Mouse (Mus musculus): ENCODE measurements at regions not wholly inside any gene's neighbourhood (a gene's known extent, or its start where the extent isn't known, plus 50 kb on each side); places are given as distances from the start of the nearest gene placed in this dataset.
A peak's percentile ranks its signal among the peaks of the same experiment; 100 is the strongest.

DNA sequence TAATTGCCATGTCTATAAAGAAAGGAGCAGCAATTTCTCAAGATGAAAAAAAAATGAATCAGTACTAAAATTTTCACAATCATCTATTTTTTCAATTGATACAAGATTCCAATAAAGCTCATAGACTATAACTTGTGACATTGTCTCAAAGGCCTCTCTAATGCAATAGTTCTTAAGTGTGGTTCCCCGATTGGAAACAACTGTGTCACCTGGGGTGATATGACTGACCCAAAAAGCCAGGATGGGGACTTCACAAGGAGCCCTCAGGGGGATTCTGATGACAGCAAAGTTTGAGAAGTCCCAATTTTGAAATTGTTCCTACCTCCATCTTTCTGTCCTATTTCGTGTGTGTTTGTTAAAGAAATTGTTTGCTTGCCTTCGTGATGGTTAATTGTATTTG is 143.3 kb upstream of the Fndc3a start (continued):
- TF ChIP-seq MAFK (IDR thresholded peaks at IDR 0.05; ENCODE audit: insufficient replicate concordance, low read length) (no peak), PAX5 (IDR thresholded peaks at IDR 0.05; ENCODE audit: low read length) (no peak), MEF2A (IDR thresholded peaks at IDR 0.05; ENCODE audit: borderline replicate concordance, low read depth, low read length) (peak; percentile 76), JUN (IDR thresholded peaks at IDR 0.05; ENCODE audit: insufficient read depth, low read depth, low read length) (peak; percentile 65), GABPA (IDR thresholded peaks at IDR 0.05; ENCODE audit: insufficient replicate concordance, low read depth, low read length) (no peak)

DNA sequence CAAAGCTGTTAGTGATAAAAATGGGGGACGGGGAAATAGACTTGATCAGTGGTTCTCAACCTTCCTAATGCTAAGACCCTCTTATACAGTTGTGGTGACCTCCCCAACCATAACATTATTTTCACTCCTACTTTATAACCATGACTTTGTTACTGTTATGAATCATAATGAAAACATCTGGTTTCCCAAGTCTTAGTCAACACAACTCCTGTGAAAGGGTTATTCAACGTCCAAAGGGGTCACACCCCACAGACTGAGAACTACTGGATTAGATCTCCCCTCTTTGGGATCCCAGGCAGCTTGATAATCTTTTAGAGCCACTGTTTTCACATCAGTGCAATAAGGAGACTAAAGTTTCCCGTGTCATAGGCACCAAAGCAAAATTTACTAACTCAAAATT is 141.1 kb upstream of the Fndc3a start:
- no peak overlapping the region for H3K4me3 ChIP-seq (replicated peaks in 1 of 3; ENCODE audit: low read depth in 2 of 3, low read length in 2 of 3, poor library complexity in 1 of 3)
- H3K9ac ChIP-seq (ENCODE audit: insufficient read depth, low read depth), result no peak overlapping the region
- peaks cover 0 to 1% of the 10 kb centered on the region in 2 experiments for H3K36me3 ChIP-seq (replicated peaks in 1 of 2; ENCODE audit: control insufficient read depth in 1 of 2, insufficient read depth in 1 of 2, low read length in 1 of 2)
- no peaks in the 10 kb centered on the region for H3K79me2 ChIP-seq (replicated peaks; ENCODE audit: control insufficient read depth, extremely low read depth, insufficient read depth, poor library complexity, severe bottlenecking)
- H3K27me3 ChIP-seq (replicated peaks), result no peaks in the 10 kb centered on the region
- no peak for DNase-seq (ENCODE audit: extremely low read depth)
- peaks cover 6% of the 10 kb centered on the region for H3K9me3 ChIP-seq (replicated peaks; ENCODE audit: low read length)
- peaks cover 26 to 55% of the 10 kb centered on the region in 2 experiments for H3K4me1 ChIP-seq (ENCODE audit: control insufficient read depth in 1 of 2, insufficient read depth in 2 of 2)
- in situ Hi-C loops (cut with MboI; ENCODE audit: low pct_ligation_motif_present, low pct_unique_long_range_greater_than_20kb, low sequenced_read_pairs), result no loop called here
- no peak overlapping the region for H3K4me2 ChIP-seq (ENCODE audit: insufficient read depth, low read depth, poor library complexity, severe bottlenecking)
- no peak overlapping the region for H3K27ac ChIP-seq (ENCODE audit: insufficient read depth, low read depth)
- dilution Hi-C loops (cut with MboI; ENCODE audit: extremely low pct_ligation_motif_present, extremely low pct_unique_long_range_greater_than_20kb, low sequenced_read_pairs), result no loop called here
- TF ChIP-seq E2F4 (IDR thresholded peaks at IDR 0.05; ENCODE audit: insufficient replicate concordance, low read depth, low read length) (no peak), IRF4 (IDR thresholded peaks at IDR 0.05; ENCODE audit: low read depth, low read length) (peak; percentile 56), MAFK (IDR thresholded peaks at IDR 0.05; ENCODE audit: insufficient replicate concordance, low read length) (no peak), MXI1 (IDR thresholded peaks at IDR 0.05; ENCODE audit: low read depth, low read length) (no peak), USF1 (IDR thresholded peaks at IDR 0.05; ENCODE audit: low read depth, low read length) (no peak), CTCF (conservative IDR thresholded peaks at IDR 0.05 in 1 of 2, IDR thresholded peaks at IDR 0.05 in 1 of 2; ENCODE audit: low read depth in 2 of 2, low read length in 2 of 2) (no peak), JUND (conservative IDR thresholded peaks at IDR 0.05; ENCODE audit: low read depth, low read length) (peak; percentile 61; the same call in 1 of the 2 replicates), CHD1 (IDR thresholded peaks at IDR 0.05; ENCODE audit: low read depth, low read length) (no peak), UBTF (IDR thresholded peaks at IDR 0.05; ENCODE audit: low read depth, low read length) (no peak), ZNF384 (IDR thresholded peaks at IDR 0.05; ENCODE audit: low read depth, low read length) (no peak), SMC3 (IDR thresholded peaks at IDR 0.05; ENCODE audit: low read depth, low read length) (no peak), MYC (IDR thresholded peaks at IDR 0.05; ENCODE audit: low read depth, low read length) (no peak), JUN (IDR thresholded peaks at IDR 0.05; ENCODE audit: insufficient read depth, low read depth, low read length) (peak; percentile 30; the same call in 1 of the 2 replicates), BHLHE40 (IDR thresholded peaks at IDR 0.05; ENCODE audit: low read depth, low read length) (no peak), ZC3H11A (IDR thresholded peaks at IDR 0.05; ENCODE audit: low read depth, low read length) (no peak), ZKSCAN1 (IDR thresholded peaks at IDR 0.05; ENCODE audit: borderline replicate concordance, low read depth, low read length) (no peak)
